Mouse (Mus musculus): ENCODE measurements around the gene Stag2. TPM values are rescaled to one million over a fixed set of nuclear protein-coding genes. Genes with fewer than 3 reads are reported as not detected.

Stag2 gene
- polyA plus RNA-seq (2011; ENCODE audit: insufficient read length, low read depth, missing spikeins), result 60.8 and 75.8 TPM in 2 replicates

DNA sequence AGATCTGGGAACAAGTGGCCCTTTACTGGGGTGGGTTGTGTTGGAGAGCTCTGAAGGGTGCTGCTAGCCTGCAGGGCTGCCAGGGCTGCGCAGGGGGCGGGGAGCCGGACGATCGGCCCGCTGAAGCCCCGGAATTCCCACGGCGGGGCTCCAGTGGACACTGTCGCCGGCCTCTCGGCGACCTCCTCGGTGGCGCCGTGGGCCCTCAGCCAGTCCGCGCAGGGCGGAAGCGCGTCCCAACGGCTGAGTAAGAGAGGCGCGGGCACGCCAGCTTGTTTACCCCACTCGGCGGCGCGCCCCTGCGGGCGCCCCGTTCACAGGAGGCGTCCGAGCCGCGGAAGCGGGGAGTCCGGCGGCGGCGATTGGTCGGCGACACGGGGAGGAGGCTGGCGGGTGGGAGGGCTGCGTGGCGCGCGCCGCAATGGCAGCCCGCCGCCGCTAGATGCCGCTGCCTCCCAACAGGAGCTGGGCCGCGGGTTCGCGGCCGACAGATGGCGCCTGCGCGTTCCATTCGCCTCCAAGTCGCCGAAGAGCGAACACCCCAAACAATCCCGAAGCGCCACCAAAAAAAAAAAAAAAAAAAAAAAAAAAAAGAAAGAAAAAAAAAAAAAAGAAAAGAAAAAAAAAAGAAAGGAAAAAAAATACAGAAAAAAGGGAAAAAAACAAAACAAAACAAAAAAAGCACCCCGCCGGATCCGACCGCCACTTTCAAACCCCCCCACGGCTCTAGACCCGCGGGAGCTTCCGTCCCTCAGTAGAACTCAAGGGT, at the start of gene Stag2:
Gene Stag2 (plus strand): TSS at position 530 of the 769 bp plus-strand sequence.
- H3K4me3 ChIP-seq (ENCODE audit: insufficient read depth, low read length), result peak within 1 kb of the TSS; percentile 84
- TF ChIP-seq CTCF (IDR thresholded peaks at IDR 0.05; ENCODE audit: borderline replicate concordance, insufficient read depth, low read length) (peak; percentile 63), POLR2A (IDR thresholded peaks at IDR 0.05; ENCODE audit: low read depth, low read length) (no peak; the same call in 1 of the 2 replicates)
- H3K4me1 ChIP-seq (ENCODE audit: control insufficient read depth, insufficient read depth, low read length), result peaks cover 3% of the 10 kb centered on the region; the same call in 1 of the 2 replicates
- H3K27ac ChIP-seq (ENCODE audit: insufficient read depth, low read length), result peak within 1 kb of the TSS; percentile 99

DNA sequence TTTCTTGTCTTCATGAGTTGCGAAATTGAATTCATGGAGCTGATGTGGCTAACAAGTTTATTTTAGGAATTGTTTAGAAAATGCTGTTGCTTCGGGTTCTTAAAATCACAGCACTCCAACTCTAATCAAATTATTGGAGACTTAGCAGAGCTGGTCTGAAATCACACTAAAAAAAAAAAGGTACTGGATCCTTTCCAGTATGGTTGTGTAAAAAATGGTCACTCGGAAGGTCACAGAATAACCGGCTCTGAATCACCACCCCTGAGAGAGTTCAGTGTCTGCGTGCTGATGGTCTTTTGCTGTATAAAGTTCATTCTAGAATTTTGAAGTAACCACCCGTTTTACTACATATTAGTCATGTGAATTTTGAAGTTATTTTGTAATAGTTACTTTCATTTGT, 42.0 kb upstream of the Stag2 start:
- no peaks in the 10 kb centered on the region; the same call in 1 of the 2 replicates for H3K4me1 ChIP-seq (ENCODE audit: control insufficient read depth, insufficient read depth, low read length)
- H3K4me3 ChIP-seq (ENCODE audit: insufficient read depth, low read length), result no peak overlapping the region
- TF ChIP-seq CTCF (IDR thresholded peaks at IDR 0.05; ENCODE audit: borderline replicate concordance, insufficient read depth, low read length) (no peak), POLR2A (IDR thresholded peaks at IDR 0.05; ENCODE audit: low read depth, low read length) (no peak)
- no peak overlapping the region for H3K27ac ChIP-seq (ENCODE audit: insufficient read depth, low read length)

DNA sequence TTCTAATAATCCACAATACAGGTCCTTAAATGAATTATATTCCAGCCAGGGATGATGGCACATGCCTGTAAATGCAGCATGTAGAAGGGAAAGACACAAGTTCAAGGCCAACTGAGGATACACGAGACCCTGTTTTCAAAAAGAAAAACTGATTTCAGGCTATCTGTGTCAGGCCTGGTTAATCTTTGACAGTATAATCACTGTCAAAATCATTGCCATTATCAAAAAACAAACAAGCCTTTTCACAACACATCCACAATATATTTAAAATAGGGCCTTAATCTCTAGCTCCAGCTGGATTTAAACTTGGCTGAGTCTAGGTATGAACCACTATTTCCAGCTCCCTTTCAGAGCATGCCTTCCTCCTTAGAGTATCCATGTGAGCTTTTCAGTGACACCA, 38.5 kb upstream of the Stag2 start:
- no peak for TF ChIP-seq CTCF (IDR thresholded peaks at IDR 0.05; ENCODE audit: borderline replicate concordance, insufficient read depth, low read length)
- H3K4me1 ChIP-seq (ENCODE audit: control insufficient read depth, insufficient read depth, low read length), result no peaks in the 10 kb centered on the region
- H3K4me3 ChIP-seq (ENCODE audit: insufficient read depth, low read length), result no peak overlapping the region
- no peak overlapping the region for H3K27ac ChIP-seq (ENCODE audit: insufficient read depth, low read length)

DNA sequence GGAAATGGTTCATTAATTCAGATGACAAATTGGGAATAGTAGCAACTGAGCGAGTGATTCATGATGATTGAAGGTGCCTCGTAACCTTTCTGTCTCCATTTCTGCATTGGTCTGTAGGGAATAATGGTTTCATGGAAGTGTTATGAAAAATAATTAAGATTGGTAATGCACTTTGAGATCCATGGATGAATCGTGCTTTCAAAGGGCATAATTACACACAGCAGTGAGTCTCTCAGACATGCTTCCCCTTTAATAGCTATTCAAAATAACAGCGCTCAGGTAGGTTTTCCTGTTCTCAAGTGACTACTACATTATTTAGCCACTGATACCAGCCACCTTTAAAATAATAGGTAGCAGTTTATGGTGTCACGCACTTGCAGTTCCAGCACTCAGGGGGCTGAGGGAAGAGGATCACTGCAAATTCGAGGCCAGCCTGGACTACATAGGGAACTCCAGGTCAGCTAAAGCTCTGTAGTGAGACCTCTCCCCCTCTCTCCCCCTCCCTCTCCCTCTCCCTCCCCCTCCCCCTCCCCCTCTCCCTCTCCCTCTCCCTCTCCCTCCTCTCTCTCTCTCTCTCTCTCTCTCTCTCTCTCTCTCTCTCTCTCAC, 29.6 kb upstream of the Stag2 start:
- Histone ChIP-seq H3K4me1 (ENCODE audit: control insufficient read depth, insufficient read depth, low read length) (no peaks in the 10 kb centered on the region), H3K27ac (ENCODE audit: insufficient read depth, low read length) (no peak overlapping the region), H3K4me3 (ENCODE audit: insufficient read depth, low read length) (no peak overlapping the region)
- TF ChIP-seq POLR2A (IDR thresholded peaks at IDR 0.05; ENCODE audit: low read depth, low read length) (no peak), CTCF (IDR thresholded peaks at IDR 0.05; ENCODE audit: borderline replicate concordance, insufficient read depth, low read length) (no peak)

DNA sequence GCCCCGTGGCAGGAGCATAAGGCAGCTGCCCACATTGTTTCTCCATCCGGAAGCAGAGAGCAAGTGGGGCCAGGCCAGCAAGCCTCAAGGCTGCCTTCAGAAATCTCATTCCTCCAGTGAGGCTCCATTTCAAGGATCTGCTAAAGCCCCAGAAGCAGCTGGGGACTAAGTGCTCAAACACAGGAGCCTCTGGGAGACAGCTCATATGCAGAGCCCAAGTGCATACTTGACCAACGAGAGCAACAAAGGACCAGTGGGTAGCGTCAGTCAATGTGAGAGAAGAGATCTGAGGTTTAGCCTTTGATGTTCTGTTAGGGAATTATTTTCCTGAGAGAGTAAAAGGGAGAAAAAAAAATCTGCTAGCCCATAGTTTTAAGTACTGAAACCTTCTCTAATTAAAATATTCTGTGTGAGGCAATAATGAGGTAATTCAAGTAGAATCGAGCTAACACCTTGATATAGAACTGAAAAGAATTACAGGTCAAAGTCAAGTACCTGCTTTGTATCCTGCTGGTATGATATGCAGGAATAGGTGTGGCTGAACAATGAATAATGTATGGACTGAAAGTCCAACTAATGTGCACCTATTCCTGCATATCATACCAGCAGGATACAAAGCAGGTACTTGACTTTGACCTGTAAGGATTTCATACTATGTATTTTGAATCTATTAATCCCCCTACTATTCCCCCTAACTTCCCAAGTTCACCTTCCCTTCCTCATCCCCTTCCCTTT, 24.0 kb upstream of the Stag2 start:
- no peaks in the 10 kb centered on the region for H3K4me1 ChIP-seq (ENCODE audit: control insufficient read depth, insufficient read depth, low read length)
- no peak overlapping the region for H3K27ac ChIP-seq (ENCODE audit: insufficient read depth, low read length)
- TF ChIP-seq CTCF (IDR thresholded peaks at IDR 0.05; ENCODE audit: borderline replicate concordance, insufficient read depth, low read length) (no peak), POLR2A (IDR thresholded peaks at IDR 0.05; ENCODE audit: low read depth, low read length) (no peak)
- no peak overlapping the region for H3K4me3 ChIP-seq (ENCODE audit: insufficient read depth, low read length)

DNA sequence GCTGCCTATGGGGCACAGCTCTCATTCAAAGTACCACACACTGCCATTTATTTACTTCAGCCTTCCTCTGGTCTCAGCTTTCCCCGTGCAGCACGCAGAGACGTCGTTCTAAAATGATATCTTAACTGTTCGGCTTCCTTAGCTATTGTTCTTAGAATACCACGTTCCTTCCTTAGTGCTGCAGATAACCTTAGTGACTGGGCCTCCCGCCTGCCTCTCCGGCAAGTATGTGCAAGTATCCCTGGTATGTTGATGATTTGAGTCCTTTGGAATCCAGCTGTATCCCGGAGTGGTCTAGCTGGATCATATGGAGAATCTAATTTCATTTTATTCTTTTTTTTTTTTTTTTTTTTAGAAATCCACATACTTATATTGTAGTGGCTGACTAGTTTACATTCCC, 9.2 kb upstream of the Stag2 start:
- Histone ChIP-seq H3K4me3 (ENCODE audit: insufficient read depth, low read length) (no peak overlapping the region), H3K4me1 (ENCODE audit: control insufficient read depth, insufficient read depth, low read length) (peaks cover 2% of the 10 kb centered on the region; the same call in 1 of the 2 replicates), H3K27ac (ENCODE audit: insufficient read depth, low read length) (peak overlapping the region; percentile 85)
- TF ChIP-seq POLR2A (IDR thresholded peaks at IDR 0.05; ENCODE audit: low read depth, low read length), result no peak
- TF ChIP-seq CTCF (IDR thresholded peaks at IDR 0.05; ENCODE audit: borderline replicate concordance, insufficient read depth, low read length), result no peak

DNA sequence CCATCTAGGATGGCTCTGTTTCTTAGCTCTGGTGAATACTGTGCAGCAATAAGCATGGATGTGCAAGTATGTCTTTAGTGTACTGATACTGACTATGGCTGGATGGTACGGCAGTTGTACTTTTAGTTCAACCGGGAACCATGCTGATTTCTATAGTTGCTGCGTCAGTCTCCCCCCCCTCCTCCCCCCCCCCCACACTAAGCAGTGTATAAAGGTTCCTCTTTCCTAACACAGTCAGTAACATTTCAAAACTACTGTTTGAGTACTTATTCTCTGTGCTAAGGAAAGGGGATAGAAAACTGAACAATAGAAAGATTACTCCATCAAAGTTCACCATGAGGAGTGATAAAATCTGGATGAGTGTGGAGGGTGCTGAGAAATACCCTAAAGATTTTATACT, 6.5 kb upstream of the Stag2 start:
- H3K4me1 ChIP-seq (ENCODE audit: control insufficient read depth, insufficient read depth, low read length), result peaks cover 2% of the 10 kb centered on the region; the same call in 1 of the 2 replicates
- H3K4me3 ChIP-seq (ENCODE audit: insufficient read depth, low read length), result no peak overlapping the region
- no peak for TF ChIP-seq CTCF (IDR thresholded peaks at IDR 0.05; ENCODE audit: borderline replicate concordance, insufficient read depth, low read length)
- TF ChIP-seq POLR2A (IDR thresholded peaks at IDR 0.05; ENCODE audit: low read depth, low read length), result no peak
- no peak overlapping the region for H3K27ac ChIP-seq (ENCODE audit: insufficient read depth, low read length)

DNA sequence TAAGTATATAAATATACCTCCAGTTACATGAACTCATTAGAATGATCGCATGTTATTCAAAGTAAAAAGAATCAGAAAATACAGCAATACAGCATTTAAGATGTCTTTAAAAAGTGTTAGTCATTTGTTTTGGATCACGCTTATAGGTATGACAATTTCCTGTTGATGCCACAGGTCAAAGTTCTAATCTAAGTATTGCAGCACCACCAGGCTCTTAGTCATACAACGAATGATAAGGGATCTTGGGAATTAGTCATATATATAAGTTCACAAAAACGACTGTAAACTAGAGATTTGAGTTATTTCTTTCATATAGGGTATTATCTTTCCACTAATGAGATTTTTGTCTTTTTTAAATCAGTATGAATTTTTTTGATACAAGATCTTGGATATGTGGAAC, 5.1 kb upstream of the Stag2 start:
- no peak overlapping the region for H3K4me3 ChIP-seq (ENCODE audit: insufficient read depth, low read length)
- no peak for TF ChIP-seq CTCF (IDR thresholded peaks at IDR 0.05; ENCODE audit: borderline replicate concordance, insufficient read depth, low read length)
- no peak for TF ChIP-seq POLR2A (IDR thresholded peaks at IDR 0.05; ENCODE audit: low read depth, low read length)
- peaks cover 5% of the 10 kb centered on the region for H3K4me1 ChIP-seq (ENCODE audit: control insufficient read depth, insufficient read depth, low read length)
- H3K27ac ChIP-seq (ENCODE audit: insufficient read depth, low read length), result no peak overlapping the region

DNA sequence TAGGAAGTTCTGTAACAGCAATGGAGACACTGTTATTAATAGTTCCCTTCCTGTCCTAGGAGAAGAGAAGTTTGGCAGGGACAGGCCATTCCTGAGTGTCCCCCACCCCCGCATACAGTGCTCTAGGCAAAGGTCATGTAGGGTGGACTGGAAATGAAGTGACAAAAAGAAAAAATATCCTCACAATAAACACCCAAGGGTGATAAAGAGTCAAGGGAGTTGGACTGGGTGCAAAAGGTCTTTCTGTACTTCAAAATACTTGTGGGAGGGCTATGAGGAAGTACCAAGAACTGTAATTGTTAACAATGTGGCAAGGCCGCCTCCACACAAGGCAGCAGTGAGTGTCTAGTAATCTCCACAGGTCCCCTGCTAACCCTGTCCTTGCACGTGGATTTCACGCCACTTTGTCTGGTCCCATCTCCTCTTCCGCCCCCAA, 1.1 kb upstream of the Stag2 start:
- Histone ChIP-seq H3K4me3 (ENCODE audit: insufficient read depth, low read length) (no peak overlapping the region), H3K27ac (ENCODE audit: insufficient read depth, low read length) (peak overlapping the region; percentile 4)
- TF ChIP-seq CTCF (IDR thresholded peaks at IDR 0.05; ENCODE audit: borderline replicate concordance, insufficient read depth, low read length) (no peak), POLR2A (IDR thresholded peaks at IDR 0.05; ENCODE audit: low read depth, low read length) (no peak)

More for the DNA sequence above, 1.1 kb upstream of the Stag2 start:
- H3K4me1 ChIP-seq (ENCODE audit: control insufficient read depth, insufficient read depth, low read length), result peaks cover 3% of the 10 kb centered on the region; the same call in 1 of the 2 replicates

All from embryonic fibroblast, embryonic 13.5 days (primary cell).